Mouse (Mus musculus): ENCODE data around the gene Rufy4. TPM values are rescaled to one million over a fixed set of nuclear protein-coding genes. Genes with fewer than 3 reads are reported as not detected.
A peak's percentile ranks its signal among the peaks of the same experiment; 100 is the strongest.

Rufy4 gene
- 0.40 and 0.42 TPM in 2 replicates for polyA plus RNA-seq (2012; rRNA removed)

DNA sequence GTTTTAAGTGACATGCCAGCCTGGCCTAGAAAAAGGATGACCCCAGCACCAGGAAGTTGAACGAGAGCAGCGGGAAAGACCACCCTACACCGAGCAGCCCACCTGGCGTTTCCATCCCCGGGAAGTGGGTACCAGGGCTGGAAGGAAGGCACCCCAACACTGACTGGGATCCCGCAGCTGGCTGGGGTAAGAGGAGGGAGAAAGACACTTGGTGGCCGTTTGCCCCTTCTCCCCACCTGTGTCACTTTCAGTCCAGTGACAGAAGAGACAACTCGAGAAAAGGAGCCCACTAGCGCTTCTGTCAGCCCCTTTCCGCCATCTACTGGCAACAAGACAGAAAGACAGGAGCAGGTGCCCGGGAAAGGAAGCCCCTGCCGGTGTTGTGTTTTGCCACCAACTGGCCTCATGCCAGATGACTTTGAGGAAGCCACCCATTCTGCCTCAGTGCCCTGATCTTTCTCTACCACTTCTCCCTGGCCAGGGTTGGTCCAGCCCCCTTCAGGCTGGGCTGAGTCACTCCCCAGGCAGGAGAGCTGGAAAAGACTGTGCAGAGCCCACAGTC, at the start of gene Rufy4:
Gene Rufy4 (plus strand): TSS at position 551 of the 562 bp plus-strand sequence.
- Histone ChIP-seq H3K27ac (ENCODE audit: control insufficient read depth, insufficient read depth, low read depth, low read length) (no peak within 1 kb of the TSS), H3K36me3 (ENCODE audit: control insufficient read depth, insufficient read depth, low read length) (no peaks in the 10 kb centered on the region), H3K27me3 (ENCODE audit: control insufficient read depth, insufficient read depth, low read length) (no peaks in the 10 kb centered on the region; the same call in 1 of the 2 replicates), H3K4me1 (ENCODE audit: control insufficient read depth, insufficient read depth, low read length) (peaks cover 8% of the 10 kb centered on the region), H3K4me3 (ENCODE audit: control insufficient read depth, low read depth, low read length) (peak within 1 kb of the TSS; percentile 4)
- TF ChIP-seq POLR2A (IDR thresholded peaks at IDR 0.05; ENCODE audit: control insufficient read depth, low read depth, low read length) (no peak), CTCF (IDR thresholded peaks at IDR 0.05; ENCODE audit: control insufficient read depth, insufficient read depth, insufficient replicate concordance, low read depth, low read length) (peak; percentile 43; the same call in 1 of the 2 replicates)

DNA sequence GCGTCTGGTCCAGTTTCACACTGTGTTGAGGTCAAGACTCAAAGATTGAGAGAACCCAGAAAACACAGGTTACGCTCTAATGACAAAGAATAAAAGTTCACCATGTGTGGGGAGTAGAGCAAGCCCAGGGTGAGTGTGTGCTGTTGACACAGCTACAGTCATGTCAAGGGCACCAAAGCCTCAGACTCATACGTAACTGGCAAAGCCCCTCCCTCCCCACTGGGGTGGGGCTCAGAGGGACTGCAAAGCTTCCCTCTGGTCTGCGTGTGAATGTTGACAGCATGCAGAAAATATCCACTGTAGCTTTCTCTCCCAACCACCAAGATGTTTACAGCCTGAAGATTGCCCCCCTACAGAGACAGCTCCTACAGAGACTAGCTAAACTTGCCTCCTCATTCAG, 49.1 kb upstream of the Rufy4 start:
- Histone ChIP-seq H3K27me3 (ENCODE audit: control insufficient read depth, insufficient read depth, low read length) (no peaks in the 10 kb centered on the region), H3K4me3 (ENCODE audit: control insufficient read depth, low read depth, low read length) (no peak overlapping the region), H3K27ac (ENCODE audit: control insufficient read depth, insufficient read depth, low read depth, low read length) (no peak overlapping the region), H3K36me3 (ENCODE audit: control insufficient read depth, insufficient read depth, low read length) (no peaks in the 10 kb centered on the region), H3K4me1 (ENCODE audit: control insufficient read depth, insufficient read depth, low read length) (no peaks in the 10 kb centered on the region; the same call in 1 of the 2 replicates)
- TF ChIP-seq CTCF (IDR thresholded peaks at IDR 0.05; ENCODE audit: control insufficient read depth, insufficient read depth, insufficient replicate concordance, low read depth, low read length) (no peak), POLR2A (IDR thresholded peaks at IDR 0.05; ENCODE audit: control insufficient read depth, low read depth, low read length) (no peak)

- Histone ChIP-seq H3K36me3 (ENCODE audit: control insufficient read depth, insufficient read depth, low read length) (no peaks in the 10 kb centered on the region), H3K27ac (ENCODE audit: control insufficient read depth, insufficient read depth, low read depth, low read length) (no peak overlapping the region), H3K4me3 (ENCODE audit: control insufficient read depth, low read depth, low read length) (no peak overlapping the region), H3K27me3 (ENCODE audit: control insufficient read depth, insufficient read depth, low read length) (no peaks in the 10 kb centered on the region), H3K4me1 (ENCODE audit: control insufficient read depth, insufficient read depth, low read length) (no peaks in the 10 kb centered on the region; the same call in 1 of the 2 replicates)
- TF ChIP-seq POLR2A (IDR thresholded peaks at IDR 0.05; ENCODE audit: control insufficient read depth, low read depth, low read length) (no peak), CTCF (IDR thresholded peaks at IDR 0.05; ENCODE audit: control insufficient read depth, insufficient read depth, insufficient replicate concordance, low read depth, low read length) (peak; percentile 37; the same call in 1 of the 2 replicates)
Measured at GRCm38 (mm10) chr1:74077353-74077752, 48.0 kb upstream of the Rufy4 start.

- no peak overlapping the region for H3K4me3 ChIP-seq (ENCODE audit: control insufficient read depth, low read depth, low read length)
- no peaks in the 10 kb centered on the region for H3K27me3 ChIP-seq (ENCODE audit: control insufficient read depth, insufficient read depth, low read length)
- TF ChIP-seq CTCF (IDR thresholded peaks at IDR 0.05; ENCODE audit: control insufficient read depth, insufficient read depth, insufficient replicate concordance, low read depth, low read length) (no peak), POLR2A (IDR thresholded peaks at IDR 0.05; ENCODE audit: control insufficient read depth, low read depth, low read length) (no peak)
- peaks cover 3% of the 10 kb centered on the region for H3K4me1 ChIP-seq (ENCODE audit: control insufficient read depth, insufficient read depth, low read length)
- no peaks in the 10 kb centered on the region for H3K36me3 ChIP-seq (ENCODE audit: control insufficient read depth, insufficient read depth, low read length)
- H3K27ac ChIP-seq (ENCODE audit: control insufficient read depth, insufficient read depth, low read depth, low read length), result peak overlapping the region; percentile 1; the same call in 1 of the 2 replicates
Measured at GRCm38 (mm10) chr1:74081573-74081989, 43.8 kb upstream of the Rufy4 start.

DNA sequence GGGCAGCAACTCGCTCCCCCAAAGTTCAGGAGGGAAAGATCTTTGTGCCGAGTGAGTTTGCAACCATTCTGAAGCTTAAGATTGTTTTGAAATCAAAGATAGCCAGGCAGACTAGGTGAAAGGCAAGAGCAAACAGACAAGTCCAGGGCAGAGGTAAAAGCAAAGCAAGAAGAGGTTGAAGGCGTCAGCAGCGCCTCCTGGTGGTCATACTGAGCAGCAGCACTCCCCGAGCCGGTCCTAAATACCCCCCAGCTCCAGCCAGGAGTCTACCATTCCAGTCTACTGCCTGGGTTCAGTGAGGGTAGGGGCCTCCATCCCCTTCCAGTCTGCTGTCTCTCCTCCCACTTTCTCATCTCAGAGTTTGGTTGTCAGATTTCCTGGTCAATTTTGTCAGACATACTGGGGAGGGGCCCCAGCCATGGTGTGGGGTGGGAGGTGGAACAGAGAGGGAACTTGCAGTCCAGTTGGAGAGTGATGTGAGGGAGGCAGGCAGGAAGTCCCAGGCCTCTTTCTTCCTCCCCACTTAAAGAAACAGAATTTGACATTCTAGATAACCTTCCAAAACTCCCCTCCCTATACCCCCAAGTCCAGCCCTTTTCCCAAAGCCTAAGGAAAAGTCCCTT, 42.4 kb upstream of the Rufy4 start:
- H3K36me3 ChIP-seq (ENCODE audit: control insufficient read depth, insufficient read depth, low read length), result no peaks in the 10 kb centered on the region
- H3K27ac ChIP-seq (ENCODE audit: control insufficient read depth, insufficient read depth, low read depth, low read length), result peak overlapping the region; percentile 14; the same call in 1 of the 2 replicates
- TF ChIP-seq CTCF (IDR thresholded peaks at IDR 0.05; ENCODE audit: control insufficient read depth, insufficient read depth, insufficient replicate concordance, low read depth, low read length) (peak; percentile 93), POLR2A (IDR thresholded peaks at IDR 0.05; ENCODE audit: control insufficient read depth, low read depth, low read length) (no peak)
- peaks cover 3% of the 10 kb centered on the region for H3K4me1 ChIP-seq (ENCODE audit: control insufficient read depth, insufficient read depth, low read length)
- no peaks in the 10 kb centered on the region for H3K27me3 ChIP-seq (ENCODE audit: control insufficient read depth, insufficient read depth, low read length)
- H3K4me3 ChIP-seq (ENCODE audit: control insufficient read depth, low read depth, low read length), result no peak overlapping the region

DNA sequence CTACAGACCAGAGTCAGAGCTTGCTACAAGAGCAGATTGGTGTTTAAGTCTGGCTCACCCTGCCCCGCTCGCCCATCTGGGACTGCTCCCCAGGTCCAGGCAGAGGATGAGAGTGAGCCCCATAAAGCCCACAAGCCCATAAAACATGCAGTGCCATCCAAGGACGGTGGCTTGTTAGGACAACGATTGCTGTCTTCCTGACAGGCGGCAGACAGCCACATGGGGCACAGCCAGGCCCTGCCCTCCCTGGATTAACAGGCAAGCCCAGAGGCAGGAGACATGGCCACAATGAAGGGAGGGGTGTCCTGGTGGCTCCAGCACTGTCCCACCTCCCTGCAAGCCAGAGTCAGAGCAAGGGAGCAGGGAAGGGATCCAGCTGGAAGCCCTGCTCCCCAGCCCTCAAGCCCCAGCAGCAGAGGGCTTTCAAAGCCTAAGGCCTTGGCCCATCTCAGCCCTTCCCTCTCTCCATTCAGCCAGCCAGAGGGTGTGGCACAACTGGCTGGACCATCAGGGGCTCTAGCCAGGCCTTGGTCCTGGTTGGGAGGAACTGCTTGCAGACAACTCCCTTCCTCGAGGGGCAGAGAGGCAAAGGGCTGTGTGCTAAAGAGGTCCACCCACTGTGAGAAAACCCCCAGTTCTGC, 41.2 kb upstream of the Rufy4 start:
- Histone ChIP-seq H3K36me3 (ENCODE audit: control insufficient read depth, insufficient read depth, low read length) (no peaks in the 10 kb centered on the region), H3K27me3 (ENCODE audit: control insufficient read depth, insufficient read depth, low read length) (no peaks in the 10 kb centered on the region), H3K4me3 (ENCODE audit: control insufficient read depth, low read depth, low read length) (no peak overlapping the region), H3K4me1 (ENCODE audit: control insufficient read depth, insufficient read depth, low read length) (peaks cover 3% of the 10 kb centered on the region), H3K27ac (ENCODE audit: control insufficient read depth, insufficient read depth, low read depth, low read length) (no peak overlapping the region)
- TF ChIP-seq POLR2A (IDR thresholded peaks at IDR 0.05; ENCODE audit: control insufficient read depth, low read depth, low read length) (no peak), CTCF (IDR thresholded peaks at IDR 0.05; ENCODE audit: control insufficient read depth, insufficient read depth, insufficient replicate concordance, low read depth, low read length) (no peak)

- Histone ChIP-seq H3K27me3 (ENCODE audit: control insufficient read depth, insufficient read depth, low read length) (no peaks in the 10 kb centered on the region), H3K4me3 (ENCODE audit: control insufficient read depth, low read depth, low read length) (no peak overlapping the region), H3K36me3 (ENCODE audit: control insufficient read depth, insufficient read depth, low read length) (no peaks in the 10 kb centered on the region), H3K4me1 (ENCODE audit: control insufficient read depth, insufficient read depth, low read length) (peaks cover 3% of the 10 kb centered on the region), H3K27ac (ENCODE audit: control insufficient read depth, insufficient read depth, low read depth, low read length) (no peak overlapping the region)
- no peak for TF ChIP-seq CTCF (IDR thresholded peaks at IDR 0.05; ENCODE audit: control insufficient read depth, insufficient read depth, insufficient replicate concordance, low read depth, low read length)
- TF ChIP-seq POLR2A (IDR thresholded peaks at IDR 0.05; ENCODE audit: control insufficient read depth, low read depth, low read length), result no peak
Measured at GRCm38 (mm10) chr1:74084752-74085151, 40.6 kb upstream of the Rufy4 start.
